Mouse (Mus musculus) cerebellum, adult (tissue): Measurements from ENCODE around the gene Igsf11.
A peak's percentile ranks its signal among the peaks of the same experiment; 100 is the strongest.

Source experiments
- ATAC-seq: cut with Nextera tagmentation; 2 replicates; pipeline ENCODE4 v1.9.2; 2017; ENCODE audit warnings: mild to moderate bottlenecking, moderate library complexity, mixed read lengths; ENCODE audit not compliant: insufficient number of reproducible peaks, low FRiP score, low TSS enrichment

Gene Igsf11

DNA sequence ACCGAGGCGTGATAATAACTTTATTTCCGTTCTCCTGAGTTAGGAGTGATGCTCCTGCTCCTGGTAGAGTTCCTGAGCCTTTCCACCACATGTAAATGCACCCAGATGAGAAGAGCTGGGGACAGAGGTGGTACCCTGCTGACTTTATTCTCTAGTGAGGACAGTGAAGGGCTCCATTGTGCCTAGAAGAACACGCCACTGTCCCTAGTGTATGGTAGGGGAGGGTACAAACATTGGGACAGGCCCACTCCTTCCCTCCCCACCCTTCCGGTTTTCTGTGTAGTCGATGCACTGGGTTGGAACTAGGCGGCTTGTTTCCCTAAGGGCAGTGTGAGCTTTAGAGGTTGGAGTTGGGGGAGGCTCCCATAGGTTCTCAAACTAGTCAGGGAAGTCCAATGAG is 36.3 kb downstream of the Igsf11 start:
- ATAC-seq = no peak

DNA sequence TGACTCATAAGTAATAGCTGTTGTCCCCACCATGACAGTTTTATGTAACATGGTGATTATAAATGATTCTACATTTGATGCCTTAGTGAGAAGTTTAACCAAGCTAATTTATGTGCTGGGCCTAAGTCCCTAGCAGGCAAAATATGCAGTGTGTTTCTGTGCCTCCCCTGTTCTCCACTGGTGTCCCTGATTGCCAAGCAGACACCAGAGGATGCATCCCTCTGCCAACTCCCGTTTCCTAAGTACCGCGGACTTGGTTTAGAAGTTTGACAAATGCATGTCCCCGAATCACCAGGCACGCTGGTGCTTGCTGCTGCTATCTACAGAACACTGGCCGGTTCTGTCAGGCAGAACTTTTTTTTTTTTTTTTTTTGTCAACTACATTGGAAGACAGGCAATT is 39.0 kb downstream of the Igsf11 start:
- no peak for ATAC-seq

DNA sequence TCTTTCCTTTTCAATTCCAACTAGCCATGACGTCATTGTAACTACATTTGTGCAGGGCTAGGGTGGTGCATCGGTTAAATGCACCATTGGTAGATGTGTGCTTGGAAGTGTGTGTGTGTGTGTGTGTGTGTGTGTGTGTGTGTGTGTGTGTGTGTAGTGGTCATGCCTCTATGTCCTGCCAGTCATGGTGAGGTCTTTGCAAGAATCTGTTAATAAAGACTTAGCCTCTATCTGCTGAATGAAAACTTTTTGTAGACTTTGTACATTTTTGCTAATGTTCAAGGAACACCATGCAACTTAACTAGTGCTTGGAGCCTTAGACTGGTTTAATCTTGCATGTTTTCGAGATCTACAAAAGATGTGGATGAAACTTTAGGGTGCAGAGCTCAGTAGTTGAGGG is 48.3 kb downstream of the Igsf11 start:
- no peak for ATAC-seq

DNA sequence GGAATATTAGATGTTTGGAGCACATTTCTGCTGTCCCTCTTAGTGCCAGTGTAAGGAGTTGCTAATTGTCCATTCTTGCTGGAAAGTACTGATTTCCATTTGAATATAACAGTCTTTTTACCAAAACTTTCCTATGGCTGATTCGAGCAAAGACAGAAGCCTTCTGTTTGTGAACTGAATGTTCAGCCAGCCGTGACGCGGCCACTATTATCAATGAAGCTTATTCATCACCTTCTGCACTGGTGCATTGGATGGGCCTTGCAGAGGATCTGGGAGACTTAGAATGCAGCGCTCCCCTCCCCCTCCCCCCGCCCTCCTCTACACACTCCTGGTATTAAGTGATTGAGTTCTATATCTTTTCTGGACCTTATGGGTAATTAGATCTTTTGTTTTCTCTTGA is 48.8 kb downstream of the Igsf11 start:
- ATAC-seq = no peak

DNA sequence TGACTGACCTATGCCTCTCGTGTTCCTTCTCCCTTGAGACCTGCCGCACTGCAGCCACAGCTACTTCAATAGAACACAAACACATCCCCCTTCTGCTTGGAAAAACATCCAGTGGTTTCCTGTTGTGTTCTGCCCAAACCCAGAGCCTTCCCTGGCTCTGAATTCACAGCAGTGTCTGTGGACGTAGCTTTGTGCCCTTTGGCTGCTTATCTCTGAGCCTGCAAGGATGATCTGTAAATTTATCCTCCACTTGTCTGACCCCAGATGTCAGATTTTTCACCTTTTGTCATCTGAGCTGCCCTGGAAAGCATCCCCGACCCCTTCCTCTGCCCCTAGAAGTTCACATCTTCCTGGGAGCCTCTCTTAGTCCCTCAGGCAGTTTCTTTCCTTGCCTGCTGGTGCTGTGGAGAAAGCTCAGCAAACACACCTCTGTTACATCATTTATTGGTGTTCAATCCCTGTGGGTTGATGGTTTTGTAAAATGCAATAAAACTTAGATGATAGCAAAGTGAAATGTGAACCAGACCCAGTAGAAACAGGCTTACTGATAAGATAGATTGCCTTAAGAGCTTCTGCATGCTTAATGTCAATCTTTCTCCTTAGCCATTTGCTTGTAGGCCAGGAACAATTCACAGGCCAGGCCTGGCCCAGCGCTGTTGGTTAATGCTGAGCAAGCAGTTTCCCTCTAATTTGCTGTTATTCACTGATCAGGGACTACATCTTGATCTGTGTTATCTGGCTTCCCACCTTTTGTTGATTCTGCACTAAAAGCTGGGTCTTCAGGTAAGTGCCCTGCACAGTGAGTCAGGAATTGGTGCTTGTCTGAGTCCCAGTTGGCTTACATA is 51.5 kb downstream of the Igsf11 start:
- ATAC-seq = no peak

DNA sequence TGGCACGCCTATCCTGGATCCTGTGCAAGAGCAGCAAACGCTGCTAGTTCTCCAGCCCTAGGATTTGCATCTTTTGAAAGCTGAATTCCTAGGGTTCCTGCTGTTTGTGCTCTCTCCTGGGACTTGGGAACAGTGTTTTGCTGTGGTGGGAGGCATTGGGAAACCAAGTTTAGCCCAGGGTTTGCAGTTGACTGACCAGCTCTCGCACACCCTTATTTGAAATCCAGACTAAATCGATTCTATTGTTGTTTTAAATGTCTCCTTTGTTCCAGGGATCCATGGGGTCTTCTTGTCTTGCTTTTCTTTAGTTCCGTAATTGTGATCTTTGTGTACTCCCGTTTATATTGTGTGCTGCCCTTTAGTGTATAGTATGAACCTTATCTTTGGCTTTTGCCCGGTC is 52.6 kb downstream of the Igsf11 start:
- no peak for ATAC-seq

DNA sequence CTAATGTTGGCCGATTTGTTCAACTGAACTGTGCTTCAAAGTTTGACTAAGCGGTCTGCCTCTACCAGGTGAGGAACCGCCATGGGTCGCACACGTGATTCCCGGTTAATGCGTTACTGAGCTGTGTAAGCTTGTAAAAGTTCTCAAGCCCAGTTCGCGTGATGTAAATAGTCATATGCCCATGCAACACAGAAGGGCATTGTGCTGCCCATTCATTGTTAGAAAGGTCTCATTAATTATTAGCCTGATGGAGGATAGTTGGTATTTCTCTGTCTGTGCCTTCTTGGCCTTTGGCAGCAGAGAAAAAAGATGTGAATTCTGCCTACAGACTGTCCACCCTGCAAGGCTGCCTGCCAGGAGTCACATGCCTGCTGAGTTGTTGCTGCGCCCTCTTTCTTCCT is 53.1 kb downstream of the Igsf11 start:
- ATAC-seq = no peak

DNA sequence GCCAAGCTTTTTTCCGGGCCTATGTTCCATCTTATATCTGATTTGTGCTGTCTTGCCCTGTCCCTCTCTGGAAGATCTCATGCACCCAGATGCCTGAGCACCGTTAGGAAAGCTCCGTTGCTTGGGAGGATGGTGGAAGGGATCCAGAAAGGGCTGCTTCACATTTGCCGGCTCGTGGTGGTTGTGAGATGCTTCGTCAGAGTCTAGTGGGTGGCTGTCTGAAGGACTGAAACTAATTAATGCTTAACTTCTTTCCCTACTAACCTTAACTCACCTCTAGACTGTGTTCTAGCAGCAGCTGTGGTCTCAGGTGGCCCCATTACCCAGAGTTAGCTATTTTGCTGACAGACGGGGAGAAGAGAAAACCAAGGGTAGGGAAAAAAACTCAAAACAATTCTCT is 54.0 kb downstream of the Igsf11 start:
- ATAC-seq = no peak

DNA sequence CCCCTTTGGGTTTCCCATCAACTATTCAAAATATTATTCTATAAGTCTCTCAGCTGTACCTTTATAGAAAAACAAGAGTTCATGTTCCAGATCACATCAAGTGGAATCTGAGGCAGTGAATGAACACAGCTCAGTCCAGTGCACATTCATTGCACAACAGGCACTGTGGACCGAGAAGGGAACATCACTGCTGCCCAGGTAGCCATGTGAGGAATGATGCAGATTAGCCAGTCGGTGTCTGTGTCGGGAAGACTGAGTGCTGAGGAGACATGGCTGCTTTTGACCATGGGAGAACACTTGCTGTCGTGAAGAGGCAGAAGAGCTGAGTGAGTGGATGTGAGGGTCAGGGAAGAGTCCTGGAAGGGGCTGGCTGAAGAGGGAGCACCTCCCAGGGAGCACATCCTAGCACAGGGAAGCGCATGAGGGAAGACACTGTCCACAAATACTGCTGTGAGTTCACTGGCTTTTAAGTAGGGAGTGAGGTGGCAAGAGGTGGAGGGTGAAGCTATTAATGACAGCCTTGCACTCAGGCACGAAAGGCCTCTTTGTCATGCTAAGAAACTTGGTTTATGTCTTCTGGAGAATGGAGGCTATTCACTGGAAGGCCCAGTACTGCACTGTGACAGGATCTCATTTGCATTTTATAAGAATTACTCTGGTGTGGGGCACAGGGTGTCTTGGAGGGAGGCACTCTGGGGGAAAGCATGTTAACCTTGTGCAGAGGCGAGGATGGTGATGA is 54.8 kb downstream of the Igsf11 start:
- no peak for ATAC-seq

DNA sequence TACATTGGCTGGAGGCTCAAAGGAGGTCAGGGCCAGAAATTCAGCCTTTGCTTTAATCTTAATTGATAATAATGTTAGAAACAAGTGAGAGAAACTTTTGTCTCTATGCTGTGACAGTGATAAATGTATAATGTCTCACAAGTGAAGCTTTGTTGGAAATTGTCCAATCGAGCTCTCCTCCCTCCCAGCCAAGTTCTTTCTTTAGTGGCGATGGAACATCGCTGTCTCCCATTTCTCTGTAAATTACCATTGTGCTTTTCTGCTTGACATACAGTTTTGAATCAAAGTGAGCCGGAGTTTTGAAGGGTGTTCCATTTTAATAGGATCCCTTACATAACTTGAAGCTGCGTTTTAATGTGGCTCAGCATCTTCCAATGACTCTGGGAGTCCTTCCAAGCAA is 56.0 kb downstream of the Igsf11 start:
- ATAC-seq = no peak

DNA sequence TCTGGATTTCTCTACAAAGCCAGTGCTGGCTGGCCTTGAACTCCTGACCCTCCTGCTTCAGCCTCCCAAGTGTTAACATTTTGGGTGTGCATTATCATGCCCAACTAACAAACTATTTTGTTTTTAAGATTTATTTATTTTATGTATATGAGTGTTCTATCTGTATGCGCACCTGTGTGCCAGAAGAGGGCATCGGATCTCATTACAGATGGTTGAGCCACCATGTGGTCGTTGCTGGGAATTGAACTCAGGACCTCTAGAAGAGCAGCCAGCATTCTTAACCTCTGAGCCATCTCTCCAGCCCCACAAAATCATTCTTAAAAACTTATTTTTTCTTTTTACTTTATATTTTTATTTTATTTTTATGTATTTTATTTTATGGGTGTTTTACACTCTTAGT is 60.4 kb downstream of the Igsf11 start:
- no peak for ATAC-seq

DNA sequence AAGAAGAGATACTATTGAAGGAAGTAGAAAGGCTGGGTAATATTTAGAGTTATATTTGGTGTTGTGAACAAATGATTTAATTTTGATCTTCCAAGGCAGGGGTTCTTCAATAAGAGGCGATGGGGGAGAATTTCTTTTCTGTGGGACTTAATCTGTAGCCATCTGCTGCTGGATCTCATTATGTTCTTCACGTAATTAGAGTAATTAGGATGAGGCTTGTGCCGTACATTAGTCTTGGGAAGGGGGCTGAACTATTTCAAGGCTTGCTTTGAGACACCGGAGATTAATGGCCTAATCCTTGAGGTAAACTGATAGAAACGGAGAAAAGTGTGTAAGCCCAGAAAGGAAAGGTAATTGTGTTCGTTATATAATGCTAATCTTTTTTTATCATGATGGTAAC is 61.4 kb downstream of the Igsf11 start:
- no peak for ATAC-seq

DNA sequence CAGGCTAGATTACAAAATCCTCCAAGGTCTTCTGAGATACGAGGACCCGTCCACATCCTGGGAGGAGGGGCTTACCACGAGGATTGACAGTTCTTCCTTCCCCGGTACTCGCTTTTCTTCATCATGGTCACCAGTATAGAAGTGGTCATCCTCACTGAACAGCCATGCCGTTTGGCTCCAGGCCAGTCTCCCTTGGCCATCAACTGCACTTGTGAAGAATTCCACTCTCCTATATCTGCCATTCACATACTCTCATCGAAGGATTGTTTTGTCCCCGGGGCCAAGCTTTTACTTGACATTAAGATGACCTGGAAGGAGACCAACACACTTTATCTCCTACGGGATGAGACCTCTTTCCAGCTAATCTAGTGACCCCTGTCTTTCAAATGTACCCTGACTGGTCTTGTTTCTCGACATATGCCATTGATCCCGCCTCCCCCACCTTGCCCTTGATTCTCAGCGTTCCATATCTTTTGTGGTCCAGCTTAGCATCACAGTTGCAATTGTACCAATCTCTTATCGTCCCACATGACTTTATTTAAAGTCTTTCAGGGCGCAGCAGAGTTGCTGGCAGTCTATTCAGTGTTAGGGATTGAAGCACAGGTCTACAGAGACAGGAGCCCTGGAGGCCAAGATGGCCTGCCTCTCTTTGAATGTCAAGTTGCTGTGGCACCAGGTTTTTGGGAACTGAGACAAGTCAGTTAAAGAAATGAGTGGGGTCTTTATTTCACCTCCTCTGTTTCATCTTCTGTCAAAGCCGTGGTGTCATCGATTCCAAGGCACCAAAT is 62.2 kb downstream of the Igsf11 start:
- ATAC-seq = no peak

DNA sequence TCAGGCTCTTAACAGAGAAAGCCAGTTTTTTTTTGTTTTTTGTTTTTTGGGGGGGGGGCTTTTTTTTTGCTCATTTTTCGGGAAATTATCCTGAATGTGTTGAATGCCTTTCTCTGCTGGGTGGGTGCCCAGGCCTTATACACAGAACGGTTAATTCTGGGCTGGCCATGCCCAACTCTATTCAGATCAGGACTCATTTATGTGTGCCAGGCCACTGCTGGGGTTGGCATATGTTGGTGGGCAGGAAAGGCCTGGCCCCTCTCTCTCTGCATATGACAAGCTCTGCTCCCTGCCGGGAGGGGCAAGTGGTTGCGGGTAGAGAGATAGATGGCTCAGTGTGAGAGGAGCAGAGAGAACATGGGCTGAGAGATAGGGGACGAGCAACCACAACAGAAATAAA is 62.8 kb downstream of the Igsf11 start:
- peak; percentile 86 for ATAC-seq

DNA sequence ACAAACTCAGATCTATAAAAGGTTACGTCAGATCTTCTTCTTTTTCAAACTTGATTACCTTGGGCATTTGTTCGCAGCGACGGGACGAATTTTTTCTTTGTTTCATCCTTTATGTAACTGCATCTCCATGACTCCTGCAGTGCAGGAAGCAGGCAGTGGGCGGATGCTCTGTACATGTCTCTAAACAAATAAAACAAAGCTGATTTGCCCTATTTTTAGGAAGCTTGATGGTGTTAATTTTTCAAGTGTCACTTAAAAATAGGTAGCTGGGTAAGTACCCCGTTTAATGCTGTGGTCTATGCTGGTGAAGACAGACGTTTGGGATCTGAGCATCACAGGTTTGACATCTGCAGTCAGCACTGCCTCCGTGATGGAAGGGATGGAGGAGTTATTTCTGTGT is 66.3 kb downstream of the Igsf11 start:
- no peak for ATAC-seq

DNA sequence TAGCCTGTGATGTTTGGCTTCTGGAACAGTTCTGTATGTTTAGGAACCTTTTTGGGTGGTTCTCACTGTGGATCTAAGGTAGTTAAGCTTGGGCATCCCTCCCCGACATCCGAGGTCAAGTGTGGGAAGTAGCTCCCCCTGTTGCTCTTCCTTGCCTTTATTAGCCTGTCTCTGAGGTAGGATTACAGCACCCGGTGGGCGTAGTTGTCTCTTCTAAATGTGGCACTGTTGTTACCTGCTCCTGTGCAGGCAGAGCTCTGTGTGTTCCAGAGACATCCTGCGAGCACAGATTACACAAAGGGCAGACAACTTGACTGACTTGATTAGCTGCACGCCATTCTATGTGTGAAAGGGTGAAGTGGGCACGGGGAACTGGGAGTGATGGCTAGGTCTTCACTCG is 68.1 kb downstream of the Igsf11 start:
- ATAC-seq = no peak

DNA sequence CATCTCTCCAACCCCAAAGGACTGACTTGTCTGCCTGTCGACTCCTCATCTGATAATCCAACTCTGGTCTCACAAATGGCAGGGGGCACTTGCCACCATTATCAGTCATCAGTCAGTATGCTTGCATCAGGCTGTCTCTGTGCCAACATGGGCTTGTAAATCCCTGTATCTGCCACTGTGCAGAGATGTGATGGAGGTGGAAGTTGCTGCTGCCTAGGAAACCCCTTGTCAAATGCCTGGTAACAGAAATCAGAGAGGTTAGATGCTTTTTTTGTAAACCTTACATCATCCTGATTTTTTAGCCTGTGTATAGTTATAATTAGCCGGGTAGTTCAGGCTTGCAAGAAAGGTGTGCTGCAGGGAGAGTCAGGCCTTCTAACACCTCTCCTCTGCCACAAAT is 69.4 kb downstream of the Igsf11 start:
- no peak for ATAC-seq

DNA sequence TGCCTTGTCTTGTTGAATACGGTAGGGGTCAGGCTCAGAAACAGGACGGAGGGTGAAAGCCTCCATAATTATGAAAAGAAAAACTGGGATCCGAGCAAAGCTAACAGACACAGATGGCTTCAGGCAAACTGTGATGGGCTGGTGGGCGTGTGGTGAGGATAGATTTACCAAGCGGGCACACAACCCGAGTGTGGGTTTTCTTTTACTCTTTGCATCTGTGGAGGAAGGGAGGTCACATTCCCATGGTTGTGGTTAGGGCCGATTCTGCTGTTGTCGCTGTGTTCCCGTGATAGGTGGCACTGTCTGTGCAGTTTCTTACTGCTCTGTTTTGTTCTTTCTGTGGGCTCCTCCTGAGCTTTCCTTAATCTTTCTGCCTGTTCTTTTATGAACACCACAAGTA is 70.2 kb downstream of the Igsf11 start:
- no peak for ATAC-seq

DNA sequence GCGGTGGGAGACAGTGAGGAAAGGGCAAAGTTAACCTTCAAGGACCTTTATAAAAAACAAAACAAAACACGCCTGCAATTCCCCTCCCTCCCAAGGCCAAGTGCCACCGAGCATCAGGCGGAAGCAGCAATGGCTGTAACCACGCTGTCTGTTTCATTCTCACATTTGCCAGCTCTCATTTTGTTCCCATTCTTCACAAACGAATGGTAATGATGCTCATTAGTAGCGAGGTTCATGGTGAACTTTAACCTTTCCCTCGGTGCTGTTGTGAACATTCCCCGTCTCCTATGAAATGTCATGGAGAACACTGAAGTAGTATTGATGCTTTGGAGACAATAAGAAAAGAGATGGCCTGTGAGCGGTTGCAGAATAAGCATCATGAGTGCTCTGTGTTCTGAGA is 74.6 kb downstream of the Igsf11 start:
- no peak for ATAC-seq

DNA sequence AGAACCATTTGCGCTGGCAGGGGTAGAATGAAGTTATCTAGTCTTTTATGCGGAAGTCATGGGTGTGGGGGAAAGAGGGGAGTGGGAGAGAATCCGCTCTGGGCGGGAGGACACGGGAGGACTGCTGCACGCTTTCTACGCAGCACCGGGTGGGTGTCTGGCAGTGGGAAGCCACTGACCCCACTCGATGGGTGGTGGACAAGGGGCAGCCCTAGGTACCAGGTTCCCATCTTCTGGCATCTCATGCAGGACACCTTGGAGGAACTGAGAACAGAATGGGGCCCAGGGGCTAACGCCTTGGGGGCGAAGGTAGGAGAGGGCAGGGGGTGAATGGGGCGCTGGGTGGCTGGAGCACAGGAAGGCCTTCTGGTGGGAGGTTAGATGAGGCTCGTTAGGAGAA is 83.7 kb downstream of the Igsf11 start:
- ATAC-seq = no peak

DNA sequence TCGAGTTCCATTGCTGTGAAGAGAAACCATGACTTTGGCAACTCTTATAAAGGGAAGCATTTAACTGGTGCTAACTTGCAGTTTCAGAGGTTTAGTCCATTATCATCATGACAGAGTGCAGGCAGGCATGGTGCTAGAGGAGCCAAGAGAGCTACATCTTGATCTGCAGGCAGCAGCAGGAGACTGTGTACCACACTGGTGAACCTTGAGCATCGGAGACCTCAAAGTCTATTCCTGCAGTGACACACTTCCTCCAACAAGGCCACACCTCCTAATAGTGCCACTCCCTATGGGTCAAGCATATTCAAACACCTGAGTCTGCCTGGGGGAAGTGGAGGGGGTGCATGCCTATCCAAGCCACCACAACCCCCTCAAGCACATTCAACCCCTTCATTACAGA is 86.1 kb downstream of the Igsf11 start:
- no peak for ATAC-seq
